Mouse (Mus musculus) hindbrain, postnatal 0 days (tissue): Measurements from ENCODE around the gene Bcas2. TPM values are rescaled to one million over a fixed set of nuclear protein-coding genes. Genes with fewer than 3 reads are reported as not detected.
"Not testable (repeated sequence)": the region's sequence is repeated elsewhere in the genome, so short reads cannot be mapped to it uniquely, and the experiment has no call there.

Experiments
- ATAC-seq: fragments of 200-750 bp; cut with Nextera tagmentation; 2 replicates; pipeline ENCODE4 v1.8.0; 2017; ENCODE audit warnings: mild to moderate bottlenecking, moderate TSS enrichment, moderate library complexity
- DNase-seq: peaks from one replicate; pipeline ENCODE4 v3.0.0-alpha.2; 2015; ENCODE audit warnings: low spot score
- H3K27ac ChIP-seq: fragments of 300-500 bp; sonication (generic); 2 replicates; pipeline ENCODE4 v1.5.1; 2014; ENCODE audit warnings: mild to moderate bottlenecking
- H3K27me3 ChIP-seq: fragments of 300-500 bp; sonication (generic); 2 replicates; pipeline ENCODE4 v1.6.1; 2014; ENCODE audit warnings: low read length, mixed read lengths; ENCODE audit not compliant: insufficient read depth
- H3K36me3 ChIP-seq: fragments of 300-500 bp; sonication (generic); 2 replicates; pipeline ENCODE4 v1.6.1; 2014; ENCODE audit warnings: low read length, mixed read lengths; ENCODE audit not compliant: insufficient read depth
- H3K4me1 ChIP-seq: fragments of 300-500 bp; sonication (generic); 2 replicates; pipeline ENCODE4 v1.6.1; 2014; ENCODE audit warnings: antibody characterized with exemption, low read length, mixed read lengths; ENCODE audit not compliant: insufficient read depth
- H3K4me2 ChIP-seq: fragments of 300-500 bp; sonication (generic); 2 replicates; pipeline ENCODE4 v1.6.1; 2014; ENCODE audit warnings: low read depth, mild to moderate bottlenecking, low read length, moderate library complexity, mixed read lengths
- H3K4me3 ChIP-seq: fragments of 300-500 bp; sonication (generic); 2 replicates; pipeline ENCODE4 v1.5.1; 2014; ENCODE audit warnings: low read length
- H3K9ac ChIP-seq: fragments of 300-500 bp; sonication (generic); replicated peaks from 2 replicates; pipeline ENCODE4 v1.6.1; 2014; ENCODE audit warnings: mild to moderate bottlenecking, low read length, moderate library complexity, mixed read lengths
- H3K9me3 ChIP-seq: fragments of 300-500 bp; sonication (generic); 2 replicates; pipeline ENCODE4 v1.6.1; 2016; ENCODE audit warnings: low read length, mixed read lengths
- CTCF ChIP-seq: IDR thresholded peaks from 2 replicates; pipeline ENCODE4 v1.5.1; 2016; ENCODE audit warnings: antibody characterized with exemption, control low read depth, low read depth
- WGBS: fragments of 180-500 bp; shearing (Covaris S2); extraction: QIAGEN DNeasy Blood & Tissue Kit; methylation state at CpG from one replicate; pipeline ENCODE4 v1.1.7; 2014; 5-methylcytosine and 5-hydroxymethylcytosine counted together
- polyA plus RNA-seq: library from polyadenylated mRNA; unstranded; fragments of >200 nt; fragmentation: Nextera tagmentation; extraction: Ambion mirVana; gene quantifications from 2 replicates; pipeline ENCODE4 v1.2.1, GENCODE M21; 2015
- total RNA-seq: library from RNA; depleted of rRNA; stranded (reverse); fragments of >200 nt; gene quantifications from 2 replicates; pipeline ENCODE4 v1.2.3, GENCODE M21; 2014

Bcas2 gene
- total and polyA plus RNA-seq, 2 experiments from 2014 or later: 60.7 to 204 TPM

- no peak for ATAC-seq
- Histone ChIP-seq H3K4me3 (no peak overlapping the region), H3K27ac (no peak overlapping the region), H3K9me3 (no peaks in the 10 kb centered on the region), H3K36me3 (no peaks in the 10 kb centered on the region), H3K4me2 (no peak overlapping the region), H3K9ac (no peak overlapping the region), H3K27me3 (no peaks in the 10 kb centered on the region), H3K4me1 (no peaks in the 10 kb centered on the region)
- DNase-seq: no peak
- TF ChIP-seq CTCF: no peak
- WGBS: 92% methylated on average over 5 of the region's 5 CpGs
Observed at GRCm38 (mm10) chr3:103199386-103199785, 27.9 kb downstream of the Bcas2 start.

GRCm38 (mm10) chr3:103201105-103201504 lies 29.6 kb downstream of the Bcas2 start:
- WGBS: 94% methylated on average over 7 of the region's 7 CpGs
- H3K4me2 ChIP-seq, H3K27me3 ChIP-seq, H3K36me3 ChIP-seq, H3K4me1 ChIP-seq, H3K9ac ChIP-seq, DNase-seq, H3K4me3 ChIP-seq, ATAC-seq, H3K9me3 ChIP-seq, H3K27ac ChIP-seq: not testable (repeated sequence)

GRCm38 (mm10) chr3:103203554-103203953 lies 32.1 kb downstream of the Bcas2 start:
- WGBS: 92% methylated on average over 1 of the region's 1 CpGs
- H3K4me1 ChIP-seq: no peaks in the 10 kb centered on the region
- no peaks in the 10 kb centered on the region for H3K9me3 ChIP-seq
- H3K9ac ChIP-seq: no peak overlapping the region
- DNase-seq (no peak), ATAC-seq (no peak)
- no peak overlapping the region for H3K4me2 ChIP-seq
- no peaks in the 10 kb centered on the region for H3K36me3 ChIP-seq
- no peaks in the 10 kb centered on the region for H3K27me3 ChIP-seq
- TF ChIP-seq CTCF: no peak
- H3K27ac ChIP-seq: no peak overlapping the region
- no peak overlapping the region for H3K4me3 ChIP-seq

GRCm38 (mm10) chr3:103204445-103204844 lies 33.0 kb downstream of the Bcas2 start:
- H3K36me3 ChIP-seq: no peaks in the 10 kb centered on the region
- DNase-seq (no peak), ATAC-seq (no peak)
- no peaks in the 10 kb centered on the region for H3K4me1 ChIP-seq
- H3K27ac ChIP-seq: no peak overlapping the region
- TF ChIP-seq CTCF: no peak
- no peak overlapping the region for H3K4me2 ChIP-seq
- no peak overlapping the region for H3K4me3 ChIP-seq
- WGBS: 93% methylated on average over 3 of the region's 3 CpGs
- no peak overlapping the region for H3K9ac ChIP-seq
- no peaks in the 10 kb centered on the region for H3K9me3 ChIP-seq
- no peaks in the 10 kb centered on the region for H3K27me3 ChIP-seq

GRCm38 (mm10) chr3:103206393-103206792 lies 34.9 kb downstream of the Bcas2 start:
- H3K27ac ChIP-seq: no peak overlapping the region
- no peaks in the 10 kb centered on the region for H3K36me3 ChIP-seq
- H3K4me2 ChIP-seq: no peak overlapping the region
- H3K9ac ChIP-seq: no peak overlapping the region
- ATAC-seq: no peak
- no peaks in the 10 kb centered on the region for H3K9me3 ChIP-seq
- no peak for DNase-seq
- no peaks in the 10 kb centered on the region for H3K4me1 ChIP-seq
- no peak for TF ChIP-seq CTCF
- no peak overlapping the region for H3K4me3 ChIP-seq
- no peaks in the 10 kb centered on the region for H3K27me3 ChIP-seq
- 88% methylated on average over 6 of the region's 6 CpGs for WGBS

- H3K27ac ChIP-seq: no peak overlapping the region
- no peaks in the 10 kb centered on the region for H3K4me1 ChIP-seq
- no peaks in the 10 kb centered on the region for H3K36me3 ChIP-seq
- H3K9me3 ChIP-seq: no peaks in the 10 kb centered on the region
- H3K4me2 ChIP-seq: no peak overlapping the region
- TF ChIP-seq CTCF: no peak
- 31% methylated on average over 5 of the region's 5 CpGs for WGBS
- no peaks in the 10 kb centered on the region for H3K27me3 ChIP-seq
- H3K4me3 ChIP-seq: no peak overlapping the region
- no peak for DNase-seq
- ATAC-seq: no peak
- H3K9ac ChIP-seq: no peak overlapping the region
Observed at GRCm38 (mm10) chr3:103207749-103208148, 36.3 kb downstream of the Bcas2 start.

- H3K27ac ChIP-seq: no peak overlapping the region
- ATAC-seq (no peak), DNase-seq (no peak)
- no peaks in the 10 kb centered on the region for H3K9me3 ChIP-seq
- H3K27me3 ChIP-seq: no peaks in the 10 kb centered on the region
- TF ChIP-seq CTCF: no peak
- H3K4me2 ChIP-seq: no peak overlapping the region
- no peaks in the 10 kb centered on the region for H3K4me1 ChIP-seq
- H3K36me3 ChIP-seq: no peaks in the 10 kb centered on the region
- no peak overlapping the region for H3K9ac ChIP-seq
- H3K4me3 ChIP-seq: no peak overlapping the region
- 82% methylated on average over 2 of the region's 2 CpGs for WGBS
Observed at GRCm38 (mm10) chr3:103208237-103208636, 36.8 kb downstream of the Bcas2 start.
